Mouse (Mus musculus) limb, embryonic 15.5 days (tissue): ENCODE measurements at regions not wholly inside any gene's neighbourhood (a gene's known extent, or its start where the extent isn't known, plus 50 kb on each side); places are given as distances from the start of the nearest gene placed in this dataset.

ENCODE experiments used
- ATAC-seq: fragments of 200-750 bp; cut with Nextera tagmentation; 2 replicates; pipeline ENCODE4 v1.8.0; 2017; ENCODE audit warnings: low read depth, moderate TSS enrichment; ENCODE audit not compliant: insufficient number of reproducible peaks, low FRiP score, low TSS enrichment
- H3K27ac ChIP-seq: fragments of 300-500 bp; sonication (generic); 2 replicates; pipeline ENCODE4 v1.5.1; 2015; ENCODE audit warnings: moderate library complexity, mild to moderate bottlenecking, inconsistent platforms
- H3K27me3 ChIP-seq: fragments of 300-500 bp; sonication (generic); 2 replicates; pipeline ENCODE4 v1.6.1; 2015; ENCODE audit warnings: inconsistent platforms
- H3K36me3 ChIP-seq: fragments of 300-500 bp; sonication (generic); 2 replicates; pipeline ENCODE4 v1.6.1; 2015; ENCODE audit warnings: inconsistent platforms
- H3K4me1 ChIP-seq: fragments of 300-500 bp; sonication (generic); 2 replicates; pipeline ENCODE4 v1.6.1; 2015; ENCODE audit warnings: inconsistent platforms
- H3K4me2 ChIP-seq: fragments of 300-500 bp; sonication (generic); 2 replicates; pipeline ENCODE4 v1.6.1; 2015; ENCODE audit warnings: mild to moderate bottlenecking, inconsistent platforms
- H3K4me3 ChIP-seq: fragments of 300-500 bp; sonication (generic); 2 replicates; pipeline ENCODE4 v1.5.1; 2015; ENCODE audit warnings: mild to moderate bottlenecking, inconsistent platforms
- H3K9ac ChIP-seq: fragments of 300-500 bp; sonication (generic); 2 replicates; pipeline ENCODE4 v1.6.1; 2015; ENCODE audit warnings: inconsistent platforms
- H3K9me3 ChIP-seq: fragments of 300-500 bp; sonication (generic); 2 replicates; pipeline ENCODE4 v1.6.1; 2016; ENCODE audit warnings: inconsistent platforms
- WGBS: fragments of 180-500 bp; shearing (Covaris S2); methylation state at CpG from one replicate; pipeline ENCODE4 v1.1.7; 2015; 5-methylcytosine and 5-hydroxymethylcytosine counted together

- ATAC-seq = no peak
- WGBS = 49% methylated on average over 5 of the region's 5 CpGs
- no peaks in the 10 kb centered on the region for H3K27me3 ChIP-seq
- H3K9me3 ChIP-seq = no peaks in the 10 kb centered on the region
- H3K27ac ChIP-seq = no peak overlapping the region
- H3K36me3 ChIP-seq = no peaks in the 10 kb centered on the region
- H3K4me3 ChIP-seq = no peak overlapping the region
- no peak overlapping the region for H3K4me2 ChIP-seq
- H3K9ac ChIP-seq = no peak overlapping the region
- no peaks in the 10 kb centered on the region for H3K4me1 ChIP-seq
These were observed 55.0 kb upstream of the Cdkn2b start for GRCm38 (mm10) chr4:89365875-89366274.

GRCm38 (mm10) chr4:89363150-89363683, 52.4 kb upstream of the Cdkn2b start:
- Histone ChIP-seq H3K27me3 (no peaks in the 10 kb centered on the region), H3K27ac (no peak overlapping the region), H3K4me1 (no peaks in the 10 kb centered on the region), H3K4me3 (no peak overlapping the region), H3K9ac (no peak overlapping the region), H3K4me2 (no peak overlapping the region), H3K9me3 (no peaks in the 10 kb centered on the region), H3K36me3 (no peaks in the 10 kb centered on the region)
- WGBS = 59% methylated on average over 2 of the region's 2 CpGs
- no peak for ATAC-seq

- H3K4me2 ChIP-seq = no peak overlapping the region
- no peaks in the 10 kb centered on the region for H3K4me1 ChIP-seq
These were observed 51.8 kb upstream of the Cdkn2b start for GRCm38 (mm10) chr4:89362650-89363049.

GRCm38 (mm10) chr4:89361316-89361715, 50.5 kb upstream of the Cdkn2b start:
- Histone ChIP-seq H3K36me3 (no peaks in the 10 kb centered on the region), H3K4me2 (no peak overlapping the region), H3K9ac (no peak overlapping the region), H3K9me3 (no peaks in the 10 kb centered on the region), H3K27me3 (no peaks in the 10 kb centered on the region), H3K4me3 (no peak overlapping the region), H3K27ac (no peak overlapping the region), H3K4me1 (no peaks in the 10 kb centered on the region)
- no peak for ATAC-seq
- 90% methylated on average over 7 of the region's 7 CpGs for WGBS

More at GRCm38 (mm10) chr4:89362650-89363049, 51.8 kb upstream of the Cdkn2b start:
- no peaks in the 10 kb centered on the region for H3K9me3 ChIP-seq
- no peak overlapping the region for H3K9ac ChIP-seq
- H3K27me3 ChIP-seq = no peaks in the 10 kb centered on the region
- no peaks in the 10 kb centered on the region for H3K36me3 ChIP-seq
- no peak overlapping the region for H3K4me3 ChIP-seq
- no peak overlapping the region for H3K27ac ChIP-seq
- ATAC-seq = no peak
- WGBS = 44% methylated on average over 3 of the region's 3 CpGs
